Mouse (Mus musculus): Measurements from ENCODE around the gene Pappa.

Gene Pappa

GRCm38 (mm10) chr4:65317877-65318525, 194.0 kb downstream of the Pappa start:
- POLR2A ChIA-PET: no interaction called here
- CTCF ChIA-PET: interaction anchor here in 1 of 4 experiments (0.7 kb wide), 1 partner anchor 1155 kb away, joined by 3 read pairs; no protein-coding TSS in a partner anchor

GRCm38 (mm10) chr4:65321340-65321739, 197.4 kb downstream of the Pappa start:
- CTCF ChIA-PET: no interaction called here
- POLR2A ChIA-PET: no interaction called here

- CTCF ChIA-PET: no interaction called here
- POLR2A ChIA-PET: no interaction called here
These were observed 198.0 kb downstream of the Pappa start for GRCm38 (mm10) chr4:65321959-65322358.

GRCm38 (mm10) chr4:65325816-65326215, 201.8 kb downstream of the Pappa start:
- ChIA-PET POLR2A (no interaction called here), CTCF (interaction anchor here in 1 of 4 experiments (0.6 kb wide), 1 partner anchor 131 kb away, joined by 3 read pairs; no protein-coding TSS in a partner anchor)

GRCm38 (mm10) chr4:65328486-65329308, 204.7 kb downstream of the Pappa start:
- POLR2A ChIA-PET: interaction anchor here in 1 of 4 experiments (0.6 kb wide), 1 partner anchor 25 kb away, joined by 4 read pairs; no protein-coding TSS in a partner anchor
- CTCF ChIA-PET: no interaction called here

- CTCF ChIA-PET: no interaction called here
- POLR2A ChIA-PET: no interaction called here
These were observed 209.7 kb downstream of the Pappa start for GRCm38 (mm10) chr4:65333718-65334117.

- ChIA-PET POLR2A (no interaction called here), CTCF (no interaction called here)
These were observed 217.8 kb downstream of the Pappa start for GRCm38 (mm10) chr4:65341766-65342165.

GRCm38 (mm10) chr4:65350521-65350920, 226.5 kb downstream of the Pappa start:
- ChIA-PET POLR2A (no interaction called here), CTCF (no interaction called here)

- ChIA-PET CTCF (no interaction called here), POLR2A (no interaction called here)
These were observed 230.6 kb downstream of the Pappa start for GRCm38 (mm10) chr4:65354580-65354979.

GRCm38 (mm10) chr4:65367135-65367534, 243.2 kb downstream of the Pappa start:
- ChIA-PET CTCF (no interaction called here), POLR2A (no interaction called here)

- ChIA-PET CTCF (no interaction called here), POLR2A (interaction anchor here in 1 of 4 experiments (0.6 kb wide), 1 partner anchor 240 kb away, joined by 3 read pairs; no protein-coding TSS in a partner anchor)
These were observed 248.8 kb downstream of the Pappa start for GRCm38 (mm10) chr4:65372731-65373130.

GRCm38 (mm10) chr4:65373841-65374240, 249.9 kb downstream of the Pappa start:
- ChIA-PET POLR2A (no interaction called here), CTCF (no interaction called here)

GRCm38 (mm10) chr4:65376571-65376970, 252.6 kb downstream of the Pappa start:
- CTCF ChIA-PET: no interaction called here
- POLR2A ChIA-PET: no interaction called here

GRCm38 (mm10) chr4:65379461-65379860, 255.5 kb downstream of the Pappa start:
- POLR2A ChIA-PET: no interaction called here
- CTCF ChIA-PET: no interaction called here

GRCm38 (mm10) chr4:65383070-65383469, 259.1 kb downstream of the Pappa start:
- ChIA-PET CTCF (no interaction called here), POLR2A (no interaction called here)

GRCm38 (mm10) chr4:65391001-65391400, 267.0 kb downstream of the Pappa start:
- CTCF ChIA-PET: no interaction called here
- POLR2A ChIA-PET: no interaction called here

- CTCF ChIA-PET: no interaction called here
- POLR2A ChIA-PET: interaction anchor here in 1 of 4 experiments (0.6 kb wide), 1 partner anchor 16 kb away, joined by 3 read pairs; no protein-coding TSS in a partner anchor
These were observed 272.8 kb downstream of the Pappa start for GRCm38 (mm10) chr4:65396806-65397205.

GRCm38 (mm10) chr4:65399457-65399856, 275.5 kb downstream of the Pappa start:
- POLR2A ChIA-PET: interaction anchor here in 1 of 4 experiments (0.7 kb wide), 1 partner anchor 1294 kb away, joined by 6 read pairs; no protein-coding TSS in a partner anchor
- CTCF ChIA-PET: no interaction called here

GRCm38 (mm10) chr4:65402286-65402685, 278.3 kb downstream of the Pappa start:
- POLR2A ChIA-PET: no interaction called here
- CTCF ChIA-PET: no interaction called here

GRCm38 (mm10) chr4:65402836-65403634, 279.1 kb downstream of the Pappa start:
- POLR2A ChIA-PET: no interaction called here
- CTCF ChIA-PET: no interaction called here

Data from embryonic stem cell, embryonic (primary cell).